Mouse (Mus musculus) CH12.LX (cell line): ENCODE results near the gene Rpl13a. TPM values are rescaled to one million over a fixed set of nuclear protein-coding genes. Genes with fewer than 3 reads are reported as not detected.
"Not testable (repeated sequence)": the region's sequence is repeated elsewhere in the genome, so short reads cannot be mapped to it uniquely, and the experiment has no call there.

Experiments
- DNase-seq: peaks from one replicate; pipeline ENCODE4 v3.0.0-alpha.2; 2013; ENCODE audit errors: extremely low read depth
- H3K27ac ChIP-seq: 2 replicates; pipeline ENCODE4 v1.5.1; 2012; ENCODE audit warnings: low read depth, mild to moderate bottlenecking, control low read depth, moderate library complexity; ENCODE audit not compliant: insufficient read depth
- H3K27me3 ChIP-seq: replicated peaks from 2 replicates; pipeline ENCODE3; 2012; ENCODE audit warnings: inconsistent platforms
- H3K36me3 ChIP-seq, 2 experiments: replicated peaks in 1 of 2; 2 replicates each; pipeline versions ENCODE3 to v1.6.1; 2012; ENCODE audit warnings: inconsistent platforms in 1 of 2, low read length in 1 of 2, mild to moderate bottlenecking in 1 of 2, mixed read lengths in 1 of 2, moderate library complexity in 1 of 2; ENCODE audit not compliant: control insufficient read depth in 1 of 2, insufficient read depth in 1 of 2
- H3K4me1 ChIP-seq, 2 experiments: 2 replicates each; pipeline ENCODE4 v1.6.1; 2012; ENCODE audit warnings: inconsistent platforms in 1 of 2, moderate library complexity in 1 of 2; ENCODE audit not compliant: insufficient read depth in 2 of 2, control insufficient read depth in 1 of 2
- H3K4me2 ChIP-seq: 2 replicates; pipeline ENCODE4 v1.6.1; 2012; ENCODE audit warnings: low read depth, mild to moderate bottlenecking, control low read depth; ENCODE audit not compliant: poor library complexity, insufficient read depth, severe bottlenecking
- H3K4me3 ChIP-seq, 3 experiments: fragments of 150-350 bp in 1 of 3; sonication (generic) in 1 of 3; replicated peaks in 1 of 3; 2 replicates each; pipeline versions ENCODE3 to v1.5.1; 2011 to 2012; ENCODE audit warnings: low read depth in 2 of 3, low read length in 2 of 3, mild to moderate bottlenecking in 2 of 3, moderate library complexity in 2 of 3, control low read depth in 1 of 3, improper control_type of control experiment in 1 of 3, inconsistent platforms in 1 of 3, mixed read lengths in 1 of 3; ENCODE audit not compliant: poor library complexity in 1 of 3
- H3K79me2 ChIP-seq: replicated peaks from 2 replicates; pipeline ENCODE4 v1.6.1; 2012; ENCODE audit warnings: mild to moderate bottlenecking, moderate library complexity; ENCODE audit not compliant: control insufficient read depth, poor library complexity, insufficient read depth, severe bottlenecking; ENCODE audit errors: extremely low read depth
- H3K9ac ChIP-seq: 2 replicates; pipeline ENCODE4 v1.6.1; 2012; ENCODE audit warnings: low read depth, mild to moderate bottlenecking, control low read depth, moderate library complexity; ENCODE audit not compliant: insufficient read depth
- H3K9me3 ChIP-seq: replicated peaks from 2 replicates; pipeline ENCODE3; 2012; ENCODE audit warnings: low read length, inconsistent platforms, mixed read lengths
- CHD2 ChIP-seq: IDR thresholded peaks from 2 replicates; pipeline ENCODE4 v1.6.1; 2011; ENCODE audit warnings: low read length, improper control_type of control experiment
- CTCF ChIP-seq, 2 experiments: IDR thresholded peaks in 1 of 2; conservative IDR thresholded peaks in 1 of 2; 2 replicates each; pipeline ENCODE4 v1.5.1; 2011 to 2012; ENCODE audit warnings: low read depth in 2 of 2, low read length in 2 of 2, improper control_type of control experiment in 1 of 2, inconsistent platforms in 1 of 2, mild to moderate bottlenecking in 1 of 2, moderate library complexity in 1 of 2
- E2F4 ChIP-seq: IDR thresholded peaks from 2 replicates; pipeline ENCODE4 v1.6.1; 2011; ENCODE audit warnings: low read depth, low read length, improper control_type of control experiment; ENCODE audit not compliant: insufficient replicate concordance
- ETS1 ChIP-seq: conservative IDR thresholded peaks from 2 replicates; pipeline ENCODE4 v1.6.1; 2012; ENCODE audit warnings: low read depth, mild to moderate bottlenecking, inconsistent platforms, low read length, improper control_type of control experiment, moderate library complexity
- POLR2A ChIP-seq: IDR thresholded peaks from 2 replicates; pipeline ENCODE4 v1.6.1; 2011; ENCODE audit warnings: low read depth, mild to moderate bottlenecking, improper control_type of control experiment, low read length
- RAD21 ChIP-seq: IDR thresholded peaks from 2 replicates; pipeline ENCODE4 v1.6.1; 2011; ENCODE audit warnings: low read depth, mild to moderate bottlenecking, low read length, improper control_type of control experiment, moderate library complexity
- SMC3 ChIP-seq: IDR thresholded peaks from 2 replicates; pipeline ENCODE4 v1.6.1; 2011; ENCODE audit warnings: low read depth, low read length, improper control_type of control experiment
- USF1 ChIP-seq: IDR thresholded peaks from 2 replicates; pipeline ENCODE4 v1.6.1; 2014; ENCODE audit warnings: low read depth, mild to moderate bottlenecking, inconsistent platforms, low read length, improper control_type of control experiment
- ZMIZ1 ChIP-seq: IDR thresholded peaks from 2 replicates; pipeline ENCODE4 v1.6.1; 2012; ENCODE audit warnings: low read depth, mild to moderate bottlenecking, inconsistent platforms, low read length, improper control_type of control experiment
- dilution Hi-C: fragments of 300-500 bp; cut with MboI; formaldehyde crosslinking; loops from 2 replicates; pipeline ENCODE4 v1.14.3; 2020; ENCODE audit warnings: low sequenced_read_pairs; ENCODE audit not compliant: extremely low pct_unique_long_range_greater_than_20kb, extremely low pct_ligation_motif_present
- in situ Hi-C: fragments of 300-500 bp; cut with MboI; formaldehyde crosslinking; loops from 3 replicates; pipeline ENCODE4 v1.14.3; 2019; ENCODE audit warnings: low sequenced_read_pairs, low pct_ligation_motif_present, low pct_unique_long_range_greater_than_20kb, mixed read lengths
- polyA plus RNA-seq: library from polyadenylated mRNA; unstranded; fragments of >175 nt; gene quantifications from 2 replicates; pipeline ENCODE4 v1.2.1, GENCODE M21; 2012; ENCODE audit warnings: low read depth; ENCODE audit not compliant: insufficient read length
- total RNA-seq, 2 experiments: library from RNA; depleted of rRNA; stranded (reverse); fragments of 300-350 nt in 1 of 2; fragments of >200 nt in 1 of 2; gene quantifications; 2 replicates each; pipeline ENCODE4 v1.2.3; 2012 to 2014

Gene Rpl13a
- total and polyA plus RNA-seq, 3 experiments: 2,822 to 5,043 (median 4,154) TPM

DNA sequence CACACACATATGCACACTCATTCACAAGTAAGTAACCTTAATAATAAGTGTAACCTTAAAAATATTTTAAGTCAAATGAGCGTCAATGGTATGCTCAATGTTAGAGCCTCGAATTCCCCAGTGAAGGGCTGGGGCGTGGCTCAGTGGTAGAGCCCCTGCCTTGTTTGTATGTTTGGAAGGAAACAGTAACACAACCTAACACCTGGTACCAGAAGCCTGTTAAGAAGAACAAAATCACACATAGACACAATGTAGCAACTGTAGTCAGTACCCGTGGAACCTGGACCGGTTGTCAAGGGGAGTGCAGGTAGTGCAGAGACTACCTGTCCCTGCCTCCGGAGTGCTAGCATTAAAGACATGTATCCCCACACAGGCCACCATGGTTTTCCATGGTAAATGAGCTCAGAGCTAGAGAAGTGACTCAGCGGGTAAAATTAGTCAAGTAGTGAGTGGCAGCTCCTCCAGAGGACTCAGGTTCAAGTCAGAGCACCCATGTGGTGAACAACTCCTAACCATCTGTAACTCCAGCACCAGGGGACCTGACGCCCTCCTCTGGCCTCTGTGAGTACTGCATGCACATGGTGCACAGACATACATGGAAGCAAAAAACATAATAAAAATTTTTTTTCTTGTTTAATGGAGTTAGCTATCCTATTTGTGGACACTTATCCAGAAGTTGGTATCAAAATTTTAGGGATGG lies 29.9 kb downstream of the Rpl13a start:
- no peaks in the 10 kb centered on the region for H3K79me2 ChIP-seq
- H3K4me1 ChIP-seq: peaks cover 0 to 12% of the 10 kb centered on the region in 2 experiments; a peak in 2 of 4 replicates
- dilution Hi-C loops (no loop called here), in situ Hi-C loops (no loop called here)
- no peak overlapping the region for H3K4me2 ChIP-seq
- H3K27ac ChIP-seq: no peak overlapping the region
- H3K9ac ChIP-seq: no peak overlapping the region
- H3K27me3 ChIP-seq: no peaks in the 10 kb centered on the region
- DNase-seq: no peak
- peak; percentile 16 for TF ChIP-seq RAD21
- peak; percentile 25; the same call in 1 of the 2 replicates for TF ChIP-seq SMC3
- no peak for TF ChIP-seq ZMIZ1
- TF ChIP-seq CTCF (conservative IDR thresholded peaks at IDR 0.05 in 1 of 2, IDR thresholded peaks at IDR 0.05 in 1 of 2; ENCODE audit: low read depth in 2 of 2, low read length in 2 of 2): peak; percentile 17 to 51; a peak in 2 of 4 replicates
- no peaks in the 10 kb centered on the region for H3K9me3 ChIP-seq
- no peaks in the 10 kb centered on the region for H3K36me3 ChIP-seq
- no peak overlapping the region for H3K4me3 ChIP-seq

DNA sequence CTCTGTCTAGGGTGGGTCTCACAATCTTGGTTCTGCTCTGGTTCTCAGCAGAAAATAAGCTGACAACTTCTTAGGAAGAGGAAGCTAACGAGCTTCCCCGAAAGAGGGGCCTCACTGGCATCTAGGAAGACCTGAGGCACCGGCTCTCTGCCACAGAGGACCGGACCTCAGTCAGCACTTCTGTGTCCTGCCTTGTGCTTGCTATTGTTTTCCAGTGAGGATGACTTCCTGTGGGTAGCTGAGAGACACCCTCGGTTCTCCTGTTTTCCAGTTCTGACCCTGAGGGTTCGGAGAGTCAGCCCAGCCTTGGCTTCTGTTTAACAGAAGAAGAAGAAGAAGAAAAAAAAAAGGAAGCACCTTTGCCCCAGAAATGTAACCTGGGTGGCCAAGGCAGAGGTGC lies 31.1 kb downstream of the Rpl13a start:
- peaks cover 3 to 17% of the 10 kb centered on the region in 2 experiments for H3K4me1 ChIP-seq
- H3K79me2 ChIP-seq: no peaks in the 10 kb centered on the region
- no peak overlapping the region for H3K4me3 ChIP-seq
- no peak overlapping the region for H3K4me2 ChIP-seq
- TF ChIP-seq CHD2 (no peak), USF1 (no peak), ETS1 (no peak), POLR2A (no peak), E2F4 (no peak)
- no peak overlapping the region for H3K9ac ChIP-seq
- DNase-seq: no peak
- H3K27me3 ChIP-seq: no peaks in the 10 kb centered on the region
- no peak overlapping the region for H3K27ac ChIP-seq
- H3K9me3 ChIP-seq: no peaks in the 10 kb centered on the region
- in situ Hi-C loops: no loop called here
- H3K36me3 ChIP-seq: no peaks in the 10 kb centered on the region
- dilution Hi-C loops: no loop called here

DNA sequence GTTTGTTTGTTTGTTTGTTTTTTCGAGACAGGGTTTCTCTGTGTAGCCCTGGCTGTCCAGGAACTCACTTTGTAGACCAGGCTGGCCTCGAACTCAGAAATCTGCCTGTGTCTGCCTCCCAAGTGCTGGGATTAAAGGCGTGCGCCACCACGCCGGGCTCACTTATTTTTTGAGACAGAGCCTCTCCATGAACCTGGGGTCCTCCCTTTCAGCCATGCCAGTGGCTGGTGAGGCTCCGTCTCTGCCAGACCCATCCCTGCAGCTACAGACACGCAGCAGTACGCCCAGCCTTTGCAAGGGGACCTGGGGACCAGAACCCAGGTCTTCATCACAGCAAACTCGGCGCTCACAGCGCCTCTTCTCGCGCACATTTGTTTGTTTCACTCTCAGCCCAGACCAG lies 32.6 kb downstream of the Rpl13a start:
- peaks cover 3 to 19% of the 10 kb centered on the region in 2 experiments for H3K4me1 ChIP-seq
- H3K9ac ChIP-seq, dilution Hi-C loops, in situ Hi-C loops, H3K9me3 ChIP-seq, H3K36me3 ChIP-seq, H3K4me2 ChIP-seq, H3K27ac ChIP-seq, H3K4me3 ChIP-seq, H3K79me2 ChIP-seq, DNase-seq, H3K27me3 ChIP-seq: not testable (repeated sequence)
